Mouse (Mus musculus): ENCODE measurements around the gene Rpl9-ps1.

Gene Rpl9-ps1

GRCm38 (mm10) chr11:83618238-83618637 is 27.2 kb downstream of the Rpl9-ps1 start:
- no peak for DNase-seq

- no peak for DNase-seq
Observed at GRCm38 (mm10) chr11:83616586-83616985, 28.8 kb downstream of the Rpl9-ps1 start.

- no peak for DNase-seq
Observed at GRCm38 (mm10) chr11:83610900-83611299, 34.5 kb downstream of the Rpl9-ps1 start.

- DNase-seq = no peak
Observed at GRCm38 (mm10) chr11:83606396-83606795, 39.0 kb downstream of the Rpl9-ps1 start.

- no peak for DNase-seq
Observed at GRCm38 (mm10) chr11:83605535-83605934, 39.9 kb downstream of the Rpl9-ps1 start.

GRCm38 (mm10) chr11:83604698-83605097 is 40.7 kb downstream of the Rpl9-ps1 start:
- no peak for DNase-seq

- DNase-seq = no peak
Observed at GRCm38 (mm10) chr11:83603399-83603798, 42.0 kb downstream of the Rpl9-ps1 start.

- no peak for DNase-seq
Observed at GRCm38 (mm10) chr11:83600576-83600975, 44.8 kb downstream of the Rpl9-ps1 start.

- DNase-seq = no peak
Observed at GRCm38 (mm10) chr11:83598991-83599390, 46.4 kb downstream of the Rpl9-ps1 start.

GRCm38 (mm10) chr11:83598207-83598837 is 47.1 kb downstream of the Rpl9-ps1 start:
- no peak for DNase-seq

- no peak for DNase-seq
Observed at GRCm38 (mm10) chr11:83597796-83598195, 47.6 kb downstream of the Rpl9-ps1 start.

GRCm38 (mm10) chr11:83595669-83596455 is 49.6 kb downstream of the Rpl9-ps1 start:
- no peak for DNase-seq
